Mouse (Mus musculus): ENCODE results near the gene Pafah1b3. TPM values are rescaled to one million over a fixed set of nuclear protein-coding genes. Genes with fewer than 3 reads are reported as not detected.

Pafah1b3 gene
- total RNA-seq, 2 experiments from 2014 or later, result 3.0 to 4.5 TPM

GRCm38 (mm10) chr7:25308702-25309318 is 11.0 kb upstream of the Pafah1b3 start:
- intact Hi-C loops (cut with DNase I; ENCODE audit: low total_unique reads), result no loop called here
- DNase-seq, result no peak

GRCm38 (mm10) chr7:25306614-25306996 is 8.8 kb upstream of the Pafah1b3 start:
- intact Hi-C loops (cut with DNase I; ENCODE audit: low total_unique reads), result no loop called here
- DNase-seq, result no peak

GRCm38 (mm10) chr7:25305956-25306613 is 8.3 kb upstream of the Pafah1b3 start, which contains the start of gene Tmem145:
TSS of gene Tmem145 (plus strand) at chr7:25306106.
- intact Hi-C loops (cut with DNase I; ENCODE audit: low total_unique reads), result no loop called here
- DNase-seq, result peak; percentile 36

- no peak for DNase-seq
- intact Hi-C loops (cut with DNase I; ENCODE audit: low total_unique reads), result no loop called here
Measured at GRCm38 (mm10) chr7:25305481-25305880, 7.7 kb upstream of the Pafah1b3 start.

- intact Hi-C loops (cut with DNase I; ENCODE audit: low total_unique reads), result no loop called here
- DNase-seq, result no peak
Measured at GRCm38 (mm10) chr7:25303685-25304006, 5.9 kb upstream of the Pafah1b3 start.

GRCm38 (mm10) chr7:25303003-25303684 is 5.4 kb upstream of the Pafah1b3 start:
- intact Hi-C loops (cut with DNase I; ENCODE audit: low total_unique reads), result no loop called here
- no peak for DNase-seq

- intact Hi-C loops (cut with DNase I; ENCODE audit: low total_unique reads), result no loop called here
- DNase-seq, result no peak
Measured at GRCm38 (mm10) chr7:25301063-25301462, 3.3 kb upstream of the Pafah1b3 start, which contains the start of gene Prr19. TSS of gene Prr19 (plus strand) at chr7:25301411.

GRCm38 (mm10) chr7:25296945-25297453 is 787 bp downstream of the Pafah1b3 start:
- no peak for DNase-seq

GRCm38 (mm10) chr7:25294960-25295722 is 2.6 kb downstream of the Pafah1b3 start:
- no peak for DNase-seq
- intact Hi-C loops (cut with DNase I; ENCODE audit: low total_unique reads), result no loop called here

More at GRCm38 (mm10) chr7:25296945-25297453, 787 bp downstream of the Pafah1b3 start:
- intact Hi-C loops (cut with DNase I; ENCODE audit: low total_unique reads), result no loop called here

GRCm38 (mm10) chr7:25294495-25294894 is 3.3 kb downstream of the Pafah1b3 start:
- intact Hi-C loops (cut with DNase I; ENCODE audit: low total_unique reads), result no loop called here
- DNase-seq, result no peak

- intact Hi-C loops (cut with DNase I; ENCODE audit: low total_unique reads), result no loop called here
- DNase-seq, result peak; percentile 7
Measured at GRCm38 (mm10) chr7:25293191-25293739, 4.5 kb downstream of the Pafah1b3 start.

- peak; percentile 7 for DNase-seq
- intact Hi-C loops (cut with DNase I; ENCODE audit: low total_unique reads), result no loop called here
Measured at GRCm38 (mm10) chr7:25292107-25292506, 5.7 kb downstream of the Pafah1b3 start.

- intact Hi-C loops (cut with DNase I; ENCODE audit: low total_unique reads), result no loop called here
- peak; percentile 58 for DNase-seq
Measured at GRCm38 (mm10) chr7:25290911-25291310, 6.9 kb downstream of the Pafah1b3 start.

- no peak for DNase-seq
- intact Hi-C loops (cut with DNase I; ENCODE audit: low total_unique reads), result no loop called here
Measured at GRCm38 (mm10) chr7:25290463-25290862, 7.3 kb downstream of the Pafah1b3 start.

- no peak for DNase-seq
- intact Hi-C loops (cut with DNase I; ENCODE audit: low total_unique reads), result no loop called here
Measured at GRCm38 (mm10) chr7:25289925-25290324, 7.9 kb downstream of the Pafah1b3 start.

GRCm38 (mm10) chr7:25288721-25289120 is 9.1 kb downstream of the Pafah1b3 start:
- intact Hi-C loops (cut with DNase I; ENCODE audit: low total_unique reads), result no loop called here
- DNase-seq, result no peak

GRCm38 (mm10) chr7:25288011-25288410 is 9.8 kb downstream of the Pafah1b3 start:
- no peak for DNase-seq
- intact Hi-C loops (cut with DNase I; ENCODE audit: low total_unique reads), result no loop called here

GRCm38 (mm10) chr7:25286989-25287388 is 10.8 kb downstream of the Pafah1b3 start:
- intact Hi-C loops (cut with DNase I; ENCODE audit: low total_unique reads), result no loop called here

GRCm38 (mm10) chr7:25285511-25286238 is 12.1 kb downstream of the Pafah1b3 start:
- intact Hi-C loops (cut with DNase I; ENCODE audit: low total_unique reads), result no loop called here
- no peak for DNase-seq

More at GRCm38 (mm10) chr7:25286989-25287388, 10.8 kb downstream of the Pafah1b3 start:
- DNase-seq, result no peak
